Mouse (Mus musculus) lung, postnatal 14 days (tissue): ENCODE results near the gene Slc5a11.

Experiments used
- DNase-seq: peaks from one replicate; pipeline ENCODE4 v3.0.0; 2021

Slc5a11 gene

DNA sequence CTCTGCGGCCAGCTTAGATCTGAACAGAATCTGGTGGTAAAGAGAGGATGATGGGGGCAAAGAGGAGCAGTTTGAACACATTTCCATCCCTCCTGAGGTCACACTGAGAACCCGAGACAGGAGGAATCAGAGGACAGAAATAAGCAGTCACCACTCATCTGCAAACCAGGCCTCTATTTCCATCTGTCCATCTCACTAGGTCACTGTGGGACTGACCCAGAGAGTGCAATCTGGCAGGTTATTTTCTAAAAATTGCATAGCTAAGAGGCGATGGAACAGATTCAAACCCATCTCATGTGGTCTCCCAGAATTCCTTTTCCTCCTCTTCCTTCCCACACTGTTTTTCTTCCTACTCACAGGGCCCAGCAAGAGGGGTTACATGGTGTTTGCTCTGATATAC lies 73.3 kb downstream of the Slc5a11 start:
- DNase-seq, result no peak

- no peak for DNase-seq
Observed at GRCm38 (mm10) chr7:123289176-123289575, 74.6 kb downstream of the Slc5a11 start.

DNA sequence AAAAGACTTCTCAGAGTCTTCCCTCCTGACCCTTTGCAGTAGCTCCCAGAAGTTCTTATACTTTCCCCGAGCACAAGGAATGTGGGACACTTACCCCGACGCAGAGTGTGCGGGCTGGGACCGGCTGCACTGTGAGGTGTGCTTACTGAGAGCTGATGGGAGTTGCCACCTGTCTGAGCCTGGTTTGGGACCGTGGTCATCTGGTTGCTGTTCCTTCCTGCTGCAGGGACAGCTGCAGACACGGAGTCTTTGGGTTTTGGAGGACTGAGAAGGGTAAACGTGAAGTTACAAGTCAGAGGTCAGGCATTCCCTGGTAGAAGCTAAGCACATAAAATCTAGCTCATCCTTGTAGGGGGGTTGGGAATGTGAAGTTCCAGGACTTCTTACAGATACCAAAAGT lies 77.4 kb downstream of the Slc5a11 start:
- no peak for DNase-seq

GRCm38 (mm10) chr7:123293898-123294297 lies 79.3 kb downstream of the Slc5a11 start:
- DNase-seq, result no peak

- DNase-seq, result no peak
Observed at GRCm38 (mm10) chr7:123295423-123295822, 80.8 kb downstream of the Slc5a11 start.

- no peak for DNase-seq
Observed at GRCm38 (mm10) chr7:123296097-123296496, 81.5 kb downstream of the Slc5a11 start.

- peak; percentile 49 for DNase-seq
Observed at GRCm38 (mm10) chr7:123298225-123298624, 83.6 kb downstream of the Slc5a11 start.

DNA sequence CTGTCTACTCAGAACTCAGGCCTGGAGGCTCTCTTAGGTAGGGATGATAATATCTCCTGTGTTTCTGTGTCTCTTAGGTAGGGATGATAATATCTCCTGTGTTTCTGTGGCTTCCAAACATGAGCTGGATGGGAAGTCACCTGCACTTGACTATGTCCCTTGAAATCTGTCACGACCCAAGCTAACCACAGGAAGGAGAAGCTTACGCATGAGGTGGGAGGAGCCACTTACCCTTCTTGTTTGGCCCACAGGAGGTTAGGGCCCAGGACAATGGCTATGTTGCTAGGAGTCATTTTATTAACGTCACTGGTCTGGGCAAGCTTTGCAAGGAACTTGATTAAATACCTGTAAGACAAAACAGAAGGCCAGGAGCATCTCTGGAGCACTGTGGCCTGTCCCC lies 85.7 kb downstream of the Slc5a11 start:
- no peak for DNase-seq

- DNase-seq, result no peak
Observed at GRCm38 (mm10) chr7:123305397-123305796, 90.8 kb downstream of the Slc5a11 start.

GRCm38 (mm10) chr7:123307236-123307635 lies 92.7 kb downstream of the Slc5a11 start:
- no peak for DNase-seq

DNA sequence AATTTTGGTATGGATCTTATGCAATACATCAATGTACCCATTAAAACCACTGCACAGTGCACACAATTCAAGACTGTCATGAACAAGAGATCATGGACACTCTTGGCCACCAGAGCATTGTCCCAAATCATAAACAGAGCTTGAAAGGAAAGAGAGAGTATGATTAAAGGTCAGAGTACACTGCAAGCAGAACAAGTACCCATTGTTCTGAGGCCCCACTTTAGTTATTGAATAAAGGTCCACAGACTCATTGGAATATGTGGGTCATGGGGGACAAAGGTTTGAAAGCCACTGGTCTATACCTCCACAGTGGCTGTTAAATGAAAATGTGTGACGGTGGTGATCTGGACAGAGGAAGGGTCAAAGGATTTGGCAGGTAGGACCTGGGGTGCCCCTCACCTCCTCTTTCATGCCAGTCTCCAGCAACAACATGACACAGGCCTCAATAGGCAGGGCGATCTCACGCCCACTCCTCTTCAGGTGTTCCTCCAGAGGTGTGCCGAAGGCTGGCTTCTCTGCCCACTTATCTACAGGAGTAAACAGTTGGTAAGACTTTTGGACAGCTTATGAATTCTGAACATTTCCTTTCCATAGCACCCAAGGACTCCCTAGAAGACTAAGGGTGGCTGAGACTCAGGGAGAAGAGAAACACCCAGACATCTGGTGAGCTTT lies 93.4 kb downstream of the Slc5a11 start:
- DNase-seq, result no peak

DNA sequence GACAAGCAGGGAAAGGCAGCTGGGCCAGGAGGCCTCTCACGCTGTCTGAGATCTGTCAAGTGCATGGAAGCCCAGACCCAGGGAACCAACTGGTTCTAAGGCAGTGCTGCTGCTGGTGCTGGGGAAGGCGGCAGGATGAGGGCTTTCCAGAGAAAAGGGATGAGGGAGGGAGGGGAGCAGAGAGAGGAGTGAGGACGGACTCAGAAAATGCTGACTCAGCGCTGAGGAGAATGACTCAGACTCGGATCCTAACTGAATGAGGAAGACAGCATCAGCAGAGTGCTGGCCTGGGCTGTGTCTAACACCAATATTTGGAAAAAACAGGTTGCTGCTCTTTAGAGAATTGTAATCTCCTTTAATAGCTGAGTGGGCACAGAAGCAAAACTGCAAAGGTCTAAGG lies 97.3 kb downstream of the Slc5a11 start:
- DNase-seq, result no peak

DNA sequence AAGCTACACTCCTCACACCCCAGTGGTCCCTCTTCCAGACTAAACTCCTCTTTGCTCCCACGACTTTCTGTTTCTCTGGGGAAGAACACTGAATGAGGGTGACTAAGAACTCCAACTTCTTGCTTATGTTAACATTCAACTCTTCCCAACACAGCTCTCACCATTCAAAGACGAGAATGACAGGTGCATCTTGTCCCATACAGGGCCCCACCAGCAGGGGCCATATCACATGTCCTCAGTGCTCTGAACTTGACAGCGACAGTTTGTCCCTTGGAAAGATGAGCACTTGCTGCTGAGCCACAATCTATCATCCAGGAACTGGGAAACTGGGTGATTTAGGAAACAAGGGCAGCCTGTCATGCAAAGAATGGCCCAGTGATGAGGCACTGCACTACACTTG lies 98.2 kb downstream of the Slc5a11 start:
- no peak for DNase-seq

DNA sequence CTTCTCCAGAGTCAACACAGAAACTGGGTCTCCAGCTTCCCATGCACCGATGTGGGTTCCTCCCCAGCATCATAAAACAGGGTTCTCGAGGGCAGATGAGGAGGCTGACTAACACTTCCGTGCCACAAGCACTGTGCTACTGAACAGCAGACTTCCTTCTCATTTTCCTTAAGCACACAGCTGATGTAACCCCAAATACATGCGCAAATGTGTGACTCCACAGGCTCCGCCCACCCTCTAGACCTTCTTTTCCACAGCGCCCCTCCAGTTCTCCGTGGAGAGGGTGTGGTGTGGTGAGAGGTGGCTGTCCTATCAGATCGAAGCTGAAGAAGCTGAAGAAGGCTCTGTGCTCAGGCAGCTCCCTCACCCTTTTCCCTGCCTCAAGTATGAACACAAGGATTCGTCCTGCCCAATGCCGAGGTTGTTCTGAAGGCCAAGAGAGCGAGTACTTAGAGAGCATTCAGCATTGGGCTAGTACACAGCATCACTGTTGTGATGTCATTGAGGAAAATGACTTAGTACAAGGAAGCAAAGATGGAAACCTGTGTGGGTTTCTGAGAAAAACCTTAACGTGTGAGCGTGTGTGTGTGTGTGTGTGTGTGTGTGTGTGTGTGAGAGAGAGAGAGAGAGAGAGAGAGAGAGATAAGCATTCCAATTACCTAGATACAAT lies 108.0 kb downstream of the Slc5a11 start:
- DNase-seq, result peak; percentile 42
